Mouse (Mus musculus) heart, postnatal 4 days (tissue): ENCODE measurements at regions not wholly inside any gene's neighbourhood (a gene's known extent, or its start where the extent isn't known, plus 50 kb on each side); places are given as distances from the start of the nearest gene placed in this dataset.

Experiments used
- DNase-seq: peaks from one replicate; pipeline ENCODE4 v3.0.0; 2021

- DNase-seq, result no peak
Observed at GRCm38 (mm10) chr5:47115882-47116281, 867.1 kb upstream of the Slit2 start.

- no peak for DNase-seq
Observed at GRCm38 (mm10) chr5:47095703-47096102, 887.2 kb upstream of the Slit2 start.

- DNase-seq, result peak; percentile 6
Observed at GRCm38 (mm10) chr5:47052942-47053341, 930.0 kb upstream of the Slit2 start.

GRCm38 (mm10) chr5:47036752-47037151 is 946.2 kb upstream of the Slit2 start:
- no peak for DNase-seq

- DNase-seq, result no peak
Observed at GRCm38 (mm10) chr5:47034021-47034420, 948.9 kb upstream of the Slit2 start.

- DNase-seq, result peak; percentile 65
Observed at GRCm38 (mm10) chr5:47014351-47014750, 968.6 kb upstream of the Slit2 start.

GRCm38 (mm10) chr5:46992557-46992956 is 990.4 kb upstream of the Slit2 start:
- no peak for DNase-seq

GRCm38 (mm10) chr5:46986519-46986918 is 996.4 kb upstream of the Slit2 start:
- no peak for DNase-seq

GRCm38 (mm10) chr5:46980326-46980725 is 1002.6 kb upstream of the Slit2 start:
- no peak for DNase-seq

- DNase-seq, result no peak
Observed at GRCm38 (mm10) chr5:46968870-46969436, 1014.0 kb upstream of the Slit2 start.

- DNase-seq, result no peak
Observed at GRCm38 (mm10) chr5:46960749-46961148, 1022.2 kb upstream of the Slit2 start.

GRCm38 (mm10) chr5:46926324-46926723 is 1056.6 kb upstream of the Slit2 start:
- no peak for DNase-seq

GRCm38 (mm10) chr5:46901909-46902308 is 1044.5 kb upstream of the Lcorl start:
- DNase-seq, result no peak

GRCm38 (mm10) chr5:46894037-46894436 is 1036.6 kb upstream of the Lcorl start:
- no peak for DNase-seq

GRCm38 (mm10) chr5:46883956-46884355 is 1026.5 kb upstream of the Lcorl start:
- DNase-seq, result no peak

GRCm38 (mm10) chr5:46856837-46857236 is 999.4 kb upstream of the Lcorl start:
- DNase-seq, result no peak

GRCm38 (mm10) chr5:46845175-46845574 is 987.8 kb upstream of the Lcorl start:
- no peak for DNase-seq

GRCm38 (mm10) chr5:46836810-46837209 is 979.4 kb upstream of the Lcorl start:
- DNase-seq, result no peak

- DNase-seq, result no peak
Observed at GRCm38 (mm10) chr5:46830797-46831618, 973.6 kb upstream of the Lcorl start.

GRCm38 (mm10) chr5:46830114-46830513 is 972.7 kb upstream of the Lcorl start:
- no peak for DNase-seq

GRCm38 (mm10) chr5:46826381-46826780 is 969.0 kb upstream of the Lcorl start:
- no peak for DNase-seq

- DNase-seq, result no peak
Observed at GRCm38 (mm10) chr5:46824934-46825333, 967.5 kb upstream of the Lcorl start.

GRCm38 (mm10) chr5:46795102-46795501 is 937.7 kb upstream of the Lcorl start:
- DNase-seq, result no peak

GRCm38 (mm10) chr5:46794028-46794705 is 936.8 kb upstream of the Lcorl start:
- no peak for DNase-seq
